Mouse (Mus musculus) forebrain, embryonic 15.5 days (tissue): ENCODE results near the gene Pdha1. TPM values are rescaled to one million over a fixed set of nuclear protein-coding genes. Genes with fewer than 3 reads are reported as not detected.

Experiments used
- ATAC-seq: fragments of 200-750 bp; cut with Nextera tagmentation; replicated peaks from 2 replicates; pipeline ENCODE4 v1.8.0; 2017; ENCODE audit warnings: mild to moderate bottlenecking, moderate TSS enrichment, moderate library complexity
- H3K27ac ChIP-seq: fragments of 300-500 bp; sonication (generic); replicated peaks from 2 replicates; pipeline ENCODE4 v1.5.1; 2015; ENCODE audit warnings: mild to moderate bottlenecking, inconsistent platforms
- H3K27me3 ChIP-seq: fragments of 300-500 bp; sonication (generic); 2 replicates; pipeline ENCODE4 v1.6.1; 2015; ENCODE audit warnings: inconsistent platforms
- H3K36me3 ChIP-seq: fragments of 300-500 bp; sonication (generic); 2 replicates; pipeline ENCODE4 v1.6.1; 2015; ENCODE audit warnings: mild to moderate bottlenecking, inconsistent platforms
- H3K4me1 ChIP-seq: fragments of 300-500 bp; sonication (generic); 2 replicates; pipeline ENCODE4 v1.6.1; 2015; ENCODE audit warnings: inconsistent platforms
- H3K4me2 ChIP-seq: fragments of 300-500 bp; sonication (generic); replicated peaks from 2 replicates; pipeline ENCODE4 v1.6.1; 2015; ENCODE audit warnings: mild to moderate bottlenecking, inconsistent platforms
- H3K4me3 ChIP-seq: fragments of 300-500 bp; sonication (generic); 2 replicates; pipeline ENCODE4 v1.5.1; 2015; ENCODE audit warnings: mild to moderate bottlenecking, inconsistent platforms
- H3K9ac ChIP-seq: fragments of 300-500 bp; sonication (generic); replicated peaks from 2 replicates; pipeline ENCODE4 v1.6.1; 2015; ENCODE audit warnings: mild to moderate bottlenecking, inconsistent platforms
- H3K9me3 ChIP-seq: fragments of 300-500 bp; sonication (generic); 2 replicates; pipeline ENCODE4 v1.6.1; 2016; ENCODE audit warnings: inconsistent platforms
- WGBS: fragments of 180-500 bp; shearing (Covaris S2); methylation state at CpG from one replicate; pipeline ENCODE4 v1.1.7; 2015; ENCODE audit warnings: mixed read lengths; 5-methylcytosine and 5-hydroxymethylcytosine counted together
- polyA plus RNA-seq: library from polyadenylated mRNA; unstranded; fragments of >200 nt; fragmentation: Nextera tagmentation; extraction: Ambion mirVana; gene quantifications from 2 replicates; pipeline ENCODE4 v1.2.1, GENCODE M21; 2015

Gene Pdha1
- polyA plus RNA-seq, 1 experiment from 2014 or later, result 103 TPM

DNA sequence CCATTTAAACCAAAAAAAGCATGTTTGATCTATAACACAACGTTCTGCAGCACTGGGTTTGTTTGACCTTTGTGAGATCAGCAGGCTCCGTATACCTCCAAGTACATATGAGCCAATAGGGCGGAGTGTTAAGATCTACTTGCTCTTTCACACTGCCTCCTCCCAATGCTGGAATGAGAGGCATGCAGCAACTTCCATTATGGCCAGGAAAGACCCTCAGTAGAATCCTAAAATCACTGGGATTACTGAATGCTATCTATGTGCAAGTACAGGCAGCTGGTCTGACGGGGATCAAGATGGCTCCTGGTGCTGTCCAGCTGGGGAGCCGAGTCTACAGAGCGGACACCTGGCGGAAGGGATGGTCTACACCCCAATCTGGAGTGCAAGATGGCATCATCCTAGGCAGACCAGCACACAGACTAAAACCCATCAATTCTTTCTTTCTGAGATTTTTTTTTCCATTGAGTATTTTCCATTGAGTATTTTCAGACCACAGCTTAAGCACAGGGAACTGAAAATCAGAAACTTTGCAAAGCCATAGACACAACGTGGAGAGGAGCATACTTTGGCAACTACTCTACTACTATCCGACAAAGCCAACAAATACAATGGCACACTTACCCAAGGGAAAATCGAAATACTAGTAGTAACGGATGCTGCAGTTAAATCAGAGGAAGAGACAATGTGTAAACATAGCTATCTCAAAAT is 3.9 kb downstream of the Pdha1 start:
- H3K4me1 ChIP-seq, result peaks cover 22% of the 10 kb centered on the region
- ATAC-seq, result no peak
- H3K27ac ChIP-seq, result no peak overlapping the region
- peaks cover 2% of the 10 kb centered on the region; the same call in 1 of the 2 replicates for H3K36me3 ChIP-seq
- no peak overlapping the region for H3K9ac ChIP-seq
- no peaks in the 10 kb centered on the region for H3K9me3 ChIP-seq
- H3K4me2 ChIP-seq, result no peak overlapping the region
- no peak overlapping the region for H3K4me3 ChIP-seq
- H3K27me3 ChIP-seq, result no peaks in the 10 kb centered on the region
- WGBS, result 84% methylated on average over 11 of the region's 11 CpGs

- Histone ChIP-seq H3K27me3 (no peaks in the 10 kb centered on the region), H3K9me3 (no peaks in the 10 kb centered on the region), H3K27ac (no peak overlapping the region), H3K4me2 (no peak overlapping the region), H3K9ac (no peak overlapping the region), H3K36me3 (no peaks in the 10 kb centered on the region), H3K4me3 (no peak overlapping the region), H3K4me1 (no peaks in the 10 kb centered on the region)
- 80% methylated on average over 3 of the region's 3 CpGs for WGBS
- peak; percentile 83 for ATAC-seq
These were observed 21.6 kb downstream of the Pdha1 start for GRCm38 (mm10) chrX:160116658-160117057.

DNA sequence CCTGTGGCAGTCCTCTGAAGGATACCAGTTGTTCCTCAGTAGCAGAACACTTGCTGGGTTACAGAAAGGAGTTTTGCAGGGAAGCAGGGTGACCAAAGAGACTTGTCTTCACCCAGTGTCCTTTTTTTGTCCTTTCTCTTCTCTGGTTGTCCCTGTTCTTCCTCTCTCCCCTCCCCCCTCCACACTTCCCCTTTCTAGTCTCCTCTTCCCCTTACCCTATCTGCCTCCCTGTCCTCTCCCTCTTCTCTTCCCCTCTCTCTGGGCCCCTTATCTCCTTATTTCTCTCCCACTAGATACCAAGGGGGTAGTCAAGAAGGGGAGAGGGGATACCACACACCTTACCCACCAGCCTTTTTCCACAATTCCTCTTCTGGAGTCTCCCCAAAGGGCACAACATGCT is 22.1 kb downstream of the Pdha1 start:
- no peaks in the 10 kb centered on the region for H3K9me3 ChIP-seq
- no peaks in the 10 kb centered on the region for H3K36me3 ChIP-seq
- no peak overlapping the region for H3K4me2 ChIP-seq
- no peak overlapping the region for H3K4me3 ChIP-seq
- H3K27ac ChIP-seq, result no peak overlapping the region
- no peaks in the 10 kb centered on the region for H3K27me3 ChIP-seq
- ATAC-seq, result no peak
- H3K4me1 ChIP-seq, result no peaks in the 10 kb centered on the region
- H3K9ac ChIP-seq, result no peak overlapping the region

DNA sequence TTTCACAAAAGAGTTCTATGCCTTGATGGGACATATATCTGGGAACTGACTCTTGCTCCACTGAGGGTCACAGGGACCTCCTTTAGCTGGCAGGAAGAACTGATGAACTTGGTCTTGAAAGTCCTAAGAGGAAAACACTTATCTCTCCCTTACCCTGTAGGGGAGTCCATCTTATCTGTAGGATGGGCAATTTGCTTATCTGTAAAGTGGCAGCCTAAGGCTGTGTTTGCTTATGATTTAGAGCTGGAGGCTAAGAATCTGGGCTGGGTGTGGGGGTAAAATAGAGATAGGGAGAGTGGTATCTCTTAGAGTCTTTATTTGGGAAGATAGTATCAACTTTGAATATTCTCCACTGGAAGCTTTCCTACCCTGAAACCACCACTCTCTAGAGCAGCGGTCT is 24.4 kb downstream of the Pdha1 start:
- 85% methylated on average over 1 of the region's 1 CpGs for WGBS

DNA sequence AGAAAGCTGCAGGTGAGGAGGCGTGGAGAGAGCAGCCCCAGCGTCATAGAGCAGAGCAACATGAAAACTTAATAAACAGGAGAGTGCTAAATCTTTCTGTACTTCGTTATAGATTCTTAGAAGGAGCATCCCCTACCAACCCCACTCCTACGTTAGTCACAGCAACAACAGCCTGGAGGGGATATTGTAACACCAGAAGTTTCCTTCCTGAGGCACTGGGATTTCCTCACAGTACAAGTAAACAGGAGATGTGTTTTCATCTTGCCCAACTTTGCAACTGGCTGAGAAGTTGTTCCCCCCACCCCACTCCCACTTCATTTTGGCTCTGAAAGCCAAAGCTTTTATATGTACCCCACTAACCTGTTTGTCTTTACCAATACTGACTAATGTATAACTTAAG is 30.4 kb downstream of the Pdha1 start:
- Histone ChIP-seq H3K9ac (no peak overlapping the region), H3K27ac (no peak overlapping the region), H3K9me3 (no peaks in the 10 kb centered on the region), H3K27me3 (no peaks in the 10 kb centered on the region), H3K36me3 (no peaks in the 10 kb centered on the region), H3K4me2 (no peak overlapping the region), H3K4me3 (no peak overlapping the region), H3K4me1 (no peaks in the 10 kb centered on the region)
- 81% methylated on average over 4 of the region's 4 CpGs for WGBS
- no peak for ATAC-seq

More for the DNA sequence above, 24.4 kb downstream of the Pdha1 start:
- Histone ChIP-seq H3K4me1 (no peaks in the 10 kb centered on the region), H3K27me3 (no peaks in the 10 kb centered on the region), H3K36me3 (no peaks in the 10 kb centered on the region), H3K27ac (no peak overlapping the region), H3K4me2 (no peak overlapping the region), H3K9ac (no peak overlapping the region), H3K4me3 (no peak overlapping the region), H3K9me3 (no peaks in the 10 kb centered on the region)
- no peak for ATAC-seq

- no peak for ATAC-seq
- WGBS, result 79% methylated on average over 1 of the region's 1 CpGs
- no peak overlapping the region for H3K27ac ChIP-seq
- no peak overlapping the region for H3K4me2 ChIP-seq
- H3K27me3 ChIP-seq, result no peaks in the 10 kb centered on the region
- no peaks in the 10 kb centered on the region for H3K36me3 ChIP-seq
- no peaks in the 10 kb centered on the region for H3K9me3 ChIP-seq
- no peak overlapping the region for H3K4me3 ChIP-seq
- no peaks in the 10 kb centered on the region for H3K4me1 ChIP-seq
- H3K9ac ChIP-seq, result no peak overlapping the region
These were observed 46.2 kb downstream of the Pdha1 start for GRCm38 (mm10) chrX:160091973-160092372.

Other genes starting within 250 kb of the Pdha1 start
- gene Map3k15, start 150.0 kb downstream of the Pdha1 start, polyA plus RNA-seq, result 0.13 and 0.15 TPM in 2 replicates